Mouse (Mus musculus) brain, adult 2 months (tissue): ENCODE results near the gene Cox19.
"Not testable (repeated sequence)": the region's sequence is repeated elsewhere in the genome, so short reads cannot be mapped to it uniquely, and the experiment has no call there.

Experiments used
- DNase-seq: peaks from one replicate; pipeline ENCODE4 v3.0.0; 2011; ENCODE audit warnings: low read depth, low spot score

Cox19 gene

DNA sequence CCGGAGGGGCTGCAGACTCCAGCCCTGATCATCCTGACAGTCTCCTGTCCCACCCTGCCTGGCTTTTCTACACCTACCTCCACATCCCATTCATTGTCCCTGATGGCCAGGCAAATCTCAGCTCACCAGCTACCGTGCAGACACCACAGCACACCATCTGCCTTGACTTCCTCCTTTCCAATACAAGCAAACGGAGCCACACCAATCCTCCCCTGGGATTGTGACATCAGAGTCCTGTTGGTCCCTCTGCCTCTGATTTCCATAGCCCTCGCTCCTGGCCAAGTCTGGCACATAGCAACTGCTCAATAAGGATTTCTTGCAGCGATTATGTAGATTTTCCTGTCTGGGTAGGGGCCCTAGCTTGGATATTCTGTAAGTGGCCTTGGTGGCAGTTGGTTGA is at the start of gene Cox19:
Cox19 (minus strand) TSS at position 285 of the 400 bp plus-strand sequence.
- no peak for DNase-seq

DNA sequence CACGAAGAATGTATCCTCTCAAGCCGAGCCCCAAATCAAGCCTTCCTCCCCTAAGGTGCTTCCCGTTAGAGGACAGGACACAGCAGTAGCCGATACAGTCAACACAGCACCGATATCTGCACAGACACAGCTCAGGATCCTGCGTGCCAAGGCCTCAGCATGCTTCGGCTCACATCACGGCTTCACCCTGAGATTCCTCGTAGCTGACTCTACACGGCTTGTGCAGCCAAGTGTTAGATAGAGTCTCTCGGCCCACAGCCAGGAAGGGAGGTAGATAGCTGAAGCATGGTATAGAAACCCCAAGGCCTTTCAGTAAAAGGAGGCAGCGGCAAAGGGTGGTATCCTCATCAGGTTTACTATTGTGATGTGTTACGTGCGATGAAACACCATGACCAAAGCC is 48.8 kb upstream of the Cox19 start:
- DNase-seq = no peak

DNA sequence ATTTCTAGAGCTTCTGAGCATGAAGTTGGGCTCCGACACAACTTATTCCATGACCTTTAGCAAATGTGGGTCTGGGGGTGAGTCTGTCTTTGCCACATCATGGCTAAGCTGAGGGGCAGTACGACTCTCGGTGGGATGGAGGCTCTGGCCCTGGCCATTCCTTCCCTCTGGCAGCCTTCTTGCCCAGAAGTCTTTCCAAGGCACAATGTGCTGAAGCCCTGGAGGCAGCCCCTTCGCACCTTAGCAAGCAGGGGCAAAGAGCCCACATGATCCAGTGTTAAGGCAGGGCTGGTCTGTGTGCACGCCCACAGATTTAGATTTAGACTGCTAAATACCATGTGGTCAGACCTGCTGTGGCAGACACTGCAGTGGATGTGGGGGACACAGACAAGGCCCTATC is 47.6 kb upstream of the Cox19 start:
- DNase-seq = no peak

DNA sequence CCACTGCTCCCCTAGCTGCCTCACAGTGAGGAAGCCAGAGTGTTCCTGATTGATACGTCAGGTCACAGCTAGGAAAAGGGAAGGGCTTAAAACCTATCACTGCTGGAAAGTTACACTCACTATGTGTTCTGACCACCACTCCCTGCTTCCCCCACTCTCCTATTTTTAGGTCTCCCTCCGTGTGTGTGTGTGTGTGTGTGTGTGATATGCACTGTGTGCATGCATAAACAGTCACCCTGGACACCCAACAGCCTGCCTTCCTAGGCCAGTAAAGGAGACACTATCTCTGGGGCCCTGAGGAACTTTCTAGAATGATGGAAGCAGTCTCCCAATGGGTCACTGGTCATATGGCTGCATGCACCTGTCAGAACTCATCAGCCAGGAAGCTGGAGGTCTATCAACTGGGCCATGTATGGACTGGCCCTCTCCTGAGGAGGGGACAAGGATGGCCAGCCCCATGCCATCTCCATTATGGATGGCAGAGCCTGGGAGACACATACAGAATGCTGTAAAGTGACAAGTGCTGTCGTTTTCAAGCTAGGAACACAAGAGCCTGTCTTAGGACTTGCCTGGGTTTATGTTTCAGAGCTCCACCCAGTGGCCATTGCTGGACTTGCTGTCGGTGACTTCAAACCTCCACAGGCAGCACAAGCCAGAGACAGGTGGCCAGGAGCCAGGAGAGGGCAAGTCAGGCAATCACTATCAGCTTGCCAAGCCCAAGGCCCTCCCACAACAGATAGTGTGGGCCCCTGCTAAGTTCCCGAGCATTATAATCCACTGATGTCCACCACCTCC is 46.9 kb upstream of the Cox19 start:
- peak; percentile 98 for DNase-seq

DNA sequence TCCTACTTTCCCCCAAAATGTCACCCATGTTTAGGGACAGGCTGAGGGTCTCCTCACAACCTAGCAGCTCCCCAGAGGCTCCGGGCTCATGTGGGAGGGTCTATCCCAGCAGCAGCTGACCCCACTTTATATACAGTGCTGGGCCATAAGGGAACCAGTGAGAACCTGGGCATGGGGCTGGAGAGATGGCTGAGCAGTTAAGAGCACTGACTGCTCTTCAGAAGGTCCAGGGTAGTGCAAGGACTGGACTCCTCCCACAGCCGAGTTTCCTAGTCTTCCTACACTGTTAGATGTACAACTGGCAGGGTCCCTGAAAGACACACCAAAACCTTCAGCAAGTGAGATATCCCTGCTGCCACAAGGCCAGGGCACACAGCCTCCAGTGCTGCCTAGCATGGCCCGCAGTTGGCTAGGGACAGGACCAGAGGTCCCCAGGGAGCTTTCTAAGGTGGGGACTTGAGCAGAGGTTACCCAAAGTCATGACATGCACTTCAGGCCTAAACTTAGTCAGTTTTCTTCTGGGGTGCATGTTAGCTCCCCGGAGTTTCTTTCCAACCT is 46.2 kb upstream of the Cox19 start:
- DNase-seq = no peak

DNA sequence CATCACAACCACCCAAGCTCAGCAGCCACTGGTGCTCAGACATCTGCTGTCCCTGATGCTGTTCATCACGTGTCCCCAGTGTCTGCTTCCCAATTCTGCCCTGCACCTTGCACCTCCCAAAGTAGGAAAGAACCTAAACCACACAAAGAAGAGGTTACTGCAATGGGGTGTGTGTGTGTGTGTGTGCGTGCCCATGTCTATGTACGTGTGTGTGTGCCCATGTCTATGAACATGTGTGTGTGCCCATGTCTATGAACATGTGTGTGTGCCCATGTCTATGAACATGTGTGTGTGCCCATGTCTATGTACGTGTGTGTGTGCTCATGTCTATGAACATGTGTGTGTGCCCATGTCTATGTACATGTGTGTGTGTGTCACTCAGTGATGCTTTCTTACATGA is 44.3 kb upstream of the Cox19 start:
- no peak for DNase-seq

DNA sequence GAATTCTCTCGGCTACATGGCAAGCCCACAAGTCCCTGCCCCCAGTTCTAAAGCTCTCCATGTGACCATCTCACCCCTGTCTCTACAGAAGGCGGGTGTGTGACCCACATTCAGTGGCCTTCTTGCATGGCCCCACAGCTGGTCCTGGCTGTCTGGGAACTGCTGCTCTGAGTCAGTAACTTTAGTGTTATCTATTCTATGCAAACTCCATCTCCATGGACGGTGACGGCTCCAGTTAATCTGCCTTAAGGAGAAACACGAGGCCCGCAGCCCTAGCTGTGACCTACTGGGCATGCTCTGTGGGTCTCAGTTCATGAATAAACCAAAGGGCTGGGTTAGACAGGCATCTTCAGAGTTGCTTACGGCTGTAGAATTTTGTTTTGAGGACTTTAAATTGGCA is 43.2 kb upstream of the Cox19 start:
- DNase-seq = no peak

DNA sequence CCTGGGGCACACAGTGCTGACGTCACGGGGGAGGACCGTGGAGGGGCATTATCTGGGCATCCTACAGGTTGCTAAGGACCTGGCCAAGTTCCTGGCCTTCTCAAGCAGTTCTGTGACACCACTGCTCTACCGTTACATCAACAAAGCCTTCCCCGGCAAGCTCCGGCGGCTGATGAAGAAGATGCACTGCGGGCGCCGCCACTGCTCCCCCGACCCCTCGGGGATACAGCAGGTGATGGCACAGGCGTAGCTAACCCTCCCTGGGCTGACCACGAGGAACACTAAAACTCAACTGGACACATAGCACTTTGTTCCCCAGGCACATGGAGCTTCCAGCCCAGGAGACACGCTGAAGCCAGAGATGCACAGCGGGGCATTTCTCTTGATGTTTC is 42.0 kb upstream of the Cox19 start:
- no peak for DNase-seq

DNA sequence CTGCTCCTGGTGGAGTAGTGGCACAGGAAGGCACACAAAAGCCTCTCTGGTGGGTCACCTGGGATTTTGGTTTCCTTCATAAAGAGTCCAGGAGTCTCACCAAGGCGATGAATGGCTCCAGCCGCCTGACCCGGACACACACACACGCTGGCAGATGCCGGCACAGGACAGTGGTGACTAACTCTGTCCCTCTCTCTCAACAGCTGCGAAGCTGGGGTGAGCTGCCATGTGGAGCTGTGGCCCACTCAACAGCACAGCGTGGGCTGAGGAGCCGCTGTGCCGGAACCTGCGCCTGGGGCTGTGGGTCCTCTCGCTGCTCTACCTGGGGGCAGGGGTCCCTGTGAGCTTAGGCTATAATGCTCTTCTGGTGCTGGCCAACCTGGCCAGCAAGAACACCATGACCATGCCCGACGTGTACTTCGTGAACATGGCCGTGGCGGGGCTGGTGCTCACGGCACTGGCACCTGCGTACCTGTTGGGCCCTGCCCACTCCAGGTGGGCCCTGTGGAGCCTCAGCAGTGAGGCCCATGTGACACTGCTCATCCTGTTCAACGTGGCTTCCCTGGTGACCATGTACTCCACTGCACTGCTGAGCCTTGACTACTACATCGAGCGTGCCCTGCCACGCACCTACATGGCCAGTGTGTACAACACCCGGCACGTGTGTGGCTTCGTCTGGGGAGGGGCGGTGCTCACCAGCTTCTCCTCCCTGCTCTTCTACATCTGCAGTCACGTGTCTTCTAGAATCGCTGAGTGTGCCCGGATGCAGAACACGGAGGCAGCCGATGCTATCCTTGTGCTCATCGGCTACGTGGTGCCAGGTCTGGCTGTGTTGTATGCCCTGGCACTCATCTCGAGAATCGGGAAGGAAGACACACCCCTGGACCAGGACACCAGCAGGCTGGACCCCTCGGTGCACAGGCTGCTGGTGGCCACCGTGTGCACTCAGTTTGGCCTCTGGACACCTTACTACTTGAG is 41.3 kb upstream of the Cox19 start:
- DNase-seq = no peak

DNA sequence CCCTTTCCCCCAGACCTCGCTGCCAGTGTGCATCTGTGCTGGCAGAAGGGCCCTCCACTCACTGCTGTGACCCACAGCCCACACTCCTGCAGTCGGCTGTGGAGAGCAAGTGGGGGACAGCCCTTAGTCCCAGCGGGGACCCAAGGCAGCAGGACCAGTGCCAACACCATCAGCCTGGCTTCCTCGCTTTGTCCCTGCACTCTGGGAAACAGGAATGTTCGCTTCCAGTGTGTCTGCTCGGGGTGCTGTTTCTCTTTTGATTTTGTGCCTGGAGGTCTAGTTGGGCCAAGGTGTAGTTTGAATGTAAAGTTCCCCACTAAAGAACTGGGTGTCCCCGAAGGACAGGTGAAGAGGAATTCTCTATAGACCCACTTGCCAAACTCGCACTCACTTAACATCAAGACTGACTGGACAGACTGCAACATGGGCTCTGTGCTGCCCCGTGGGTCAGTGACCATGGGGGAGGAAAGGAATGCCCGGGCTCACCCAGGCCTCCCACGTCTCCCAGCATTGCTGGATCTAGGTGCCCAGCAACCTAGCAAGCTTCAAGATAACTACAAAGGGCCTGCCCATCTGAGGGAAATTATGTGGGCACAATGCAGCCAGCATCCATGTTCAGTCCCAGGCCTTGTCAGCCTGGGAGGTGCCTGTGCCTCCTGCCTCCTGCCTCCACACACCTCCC is 40.2 kb upstream of the Cox19 start:
- no peak for DNase-seq

DNA sequence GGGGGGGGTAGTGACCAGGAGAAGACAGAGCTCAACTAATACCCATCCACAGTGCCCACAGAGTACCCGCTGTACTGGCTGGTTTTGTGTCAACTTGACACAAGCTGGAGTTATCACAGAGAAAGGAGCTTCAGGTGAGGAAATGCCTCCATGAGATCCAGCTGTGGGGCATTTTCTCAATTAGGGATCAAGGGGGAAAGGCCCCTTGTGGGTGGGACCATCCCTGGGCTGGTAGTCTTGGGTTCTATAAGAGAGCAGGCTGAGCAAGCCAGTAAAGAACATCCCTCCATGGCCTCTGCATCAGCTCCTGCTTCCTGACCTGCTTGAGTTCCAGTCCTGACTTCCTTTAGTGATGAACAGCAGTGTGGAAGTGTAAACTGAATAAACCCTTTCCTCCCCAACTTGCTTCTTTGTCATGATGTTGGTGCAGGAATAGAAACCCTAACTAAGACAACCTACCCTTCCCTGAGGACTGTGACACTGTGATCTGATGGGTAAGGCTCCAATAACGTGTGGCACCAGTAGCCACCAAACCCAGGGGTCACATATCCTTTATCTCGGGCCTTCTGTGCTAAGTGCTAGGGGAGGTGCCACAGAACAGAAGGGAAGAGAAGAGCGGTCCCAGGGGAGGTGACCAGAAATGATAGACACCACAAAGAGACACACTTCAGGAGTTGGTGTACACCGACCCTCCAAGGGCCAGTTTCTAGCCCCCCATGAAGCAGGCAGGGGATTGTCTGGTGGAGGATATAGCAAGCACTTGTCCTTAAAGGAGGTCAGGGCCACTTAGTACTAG is 39.3 kb upstream of the Cox19 start:
- not testable (repeated sequence) for DNase-seq

DNA sequence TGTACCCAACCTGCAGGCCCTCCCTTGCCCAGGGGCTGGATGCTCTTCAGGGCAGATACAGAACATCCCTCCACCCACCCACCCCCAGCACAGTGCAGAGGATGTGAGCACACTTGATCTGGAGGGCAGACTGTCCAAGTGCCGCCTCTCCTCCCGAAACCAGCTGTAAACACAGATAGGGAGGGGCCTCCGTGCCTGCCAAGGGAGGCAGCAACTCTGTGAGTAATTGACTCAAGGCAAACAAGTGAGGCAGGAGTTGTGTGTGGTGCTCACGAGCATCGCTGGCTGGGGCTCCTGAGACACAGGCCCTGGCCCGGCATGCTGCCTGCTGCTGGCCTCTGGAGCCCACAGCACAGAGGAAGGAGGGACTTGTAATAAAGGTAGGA is 38.5 kb upstream of the Cox19 start:
- peak; percentile 80 for DNase-seq

DNA sequence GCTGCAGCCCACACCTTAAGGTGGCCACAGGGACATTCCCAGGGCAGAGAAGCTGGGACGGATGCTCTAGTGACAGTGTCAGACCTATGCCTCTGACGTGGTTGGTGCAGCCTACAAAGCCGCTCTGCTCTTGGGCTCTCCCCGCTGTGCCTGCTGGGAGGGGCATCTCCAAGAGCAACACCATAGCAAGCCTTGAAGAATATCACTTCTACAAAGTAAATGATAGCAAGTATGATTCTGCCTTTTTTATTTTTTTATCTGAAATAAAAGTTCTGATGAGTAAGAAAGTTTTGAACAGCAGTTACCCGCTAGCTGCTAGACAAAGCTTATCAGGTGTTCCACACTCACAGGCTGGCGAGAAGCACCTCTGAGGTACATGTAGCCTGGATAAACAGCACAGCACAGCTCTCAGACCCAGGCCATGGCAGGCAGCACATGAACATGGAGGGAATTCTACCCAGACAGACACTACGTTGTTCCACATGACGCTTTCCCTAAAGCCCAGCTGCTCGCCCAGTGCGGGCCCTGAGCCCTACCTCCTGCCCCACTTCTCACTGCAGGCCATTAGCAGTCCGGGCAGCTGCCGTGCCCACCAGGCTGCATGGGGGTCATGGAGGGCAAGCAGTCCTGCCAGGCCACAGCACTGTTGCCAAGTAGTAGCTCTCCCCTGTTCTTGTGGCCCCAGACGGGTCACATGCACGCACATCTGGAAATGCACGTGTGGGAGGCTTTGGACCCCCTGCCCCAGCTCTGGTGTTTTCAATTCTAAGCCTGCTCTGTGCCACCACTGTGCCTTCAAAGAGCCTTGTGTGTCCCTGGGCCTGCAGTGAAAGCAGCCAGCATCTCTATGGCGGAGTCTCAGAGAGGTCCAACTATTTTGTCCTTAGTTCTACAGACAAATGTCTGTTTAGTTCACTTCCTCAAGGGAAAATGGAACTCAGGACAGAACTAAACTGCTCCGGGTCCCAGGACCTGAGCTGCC is 37.8 kb upstream of the Cox19 start:
- peak; percentile 72 for DNase-seq

DNA sequence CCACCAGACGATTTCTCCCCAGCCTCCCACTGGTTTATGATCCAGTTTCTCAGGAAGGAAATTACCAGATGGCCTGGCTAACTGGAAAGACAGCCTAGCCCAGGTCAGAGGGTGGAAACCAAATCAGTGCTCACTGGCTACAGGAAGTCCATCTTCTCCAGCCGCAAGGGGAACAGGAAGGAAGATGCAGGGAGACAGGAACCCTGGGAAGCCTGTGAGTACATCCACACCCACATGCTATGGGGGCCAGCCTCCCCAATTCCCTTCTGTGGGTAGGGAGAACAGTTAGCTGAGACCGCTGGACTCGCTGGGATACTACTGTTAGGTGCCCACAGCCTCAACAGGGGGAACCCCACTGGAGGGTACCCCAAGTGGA is 37.0 kb upstream of the Cox19 start:
- DNase-seq = no peak

DNA sequence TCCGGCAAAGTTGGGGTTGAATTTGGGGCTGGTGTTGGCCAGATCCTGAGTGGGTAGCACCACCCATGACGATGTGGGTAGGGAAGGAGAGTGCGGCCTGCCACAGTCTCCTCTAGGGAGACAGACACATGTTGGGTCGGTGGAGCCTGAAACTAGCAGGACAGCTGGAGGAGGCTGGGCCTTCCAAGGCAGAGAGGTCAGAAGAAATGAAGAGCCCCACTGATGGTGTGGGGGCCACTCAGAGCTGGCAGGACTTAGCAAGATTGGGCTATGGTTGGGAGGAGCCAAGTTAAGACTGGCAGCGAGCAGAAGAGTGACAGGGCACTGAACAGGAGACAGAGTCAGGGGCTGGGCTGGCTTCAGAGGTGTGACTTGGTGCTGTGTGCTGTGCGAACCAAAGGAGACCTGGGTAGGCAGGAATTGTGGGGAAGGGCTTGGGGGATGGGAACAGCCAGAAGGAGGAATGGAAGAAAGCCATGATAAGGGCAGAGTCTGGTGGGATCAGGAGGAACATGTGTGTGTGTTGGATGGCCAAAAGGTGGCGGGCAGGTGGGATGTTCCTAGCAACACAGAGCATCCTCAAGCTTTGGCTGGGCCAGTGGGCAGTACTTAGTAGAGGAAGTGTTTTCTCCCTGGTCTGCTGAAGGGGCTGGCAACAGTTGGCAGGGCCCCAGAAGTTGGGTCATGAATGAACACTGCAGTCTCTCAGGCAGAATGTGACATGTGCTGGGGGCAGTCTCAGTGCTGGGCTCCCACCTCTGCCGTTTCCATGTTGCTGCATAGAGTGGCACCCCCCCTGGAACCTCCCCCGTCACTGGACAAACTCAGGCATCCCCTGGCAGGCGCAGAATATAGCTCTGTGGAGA is 36.3 kb upstream of the Cox19 start:
- DNase-seq = no peak

DNA sequence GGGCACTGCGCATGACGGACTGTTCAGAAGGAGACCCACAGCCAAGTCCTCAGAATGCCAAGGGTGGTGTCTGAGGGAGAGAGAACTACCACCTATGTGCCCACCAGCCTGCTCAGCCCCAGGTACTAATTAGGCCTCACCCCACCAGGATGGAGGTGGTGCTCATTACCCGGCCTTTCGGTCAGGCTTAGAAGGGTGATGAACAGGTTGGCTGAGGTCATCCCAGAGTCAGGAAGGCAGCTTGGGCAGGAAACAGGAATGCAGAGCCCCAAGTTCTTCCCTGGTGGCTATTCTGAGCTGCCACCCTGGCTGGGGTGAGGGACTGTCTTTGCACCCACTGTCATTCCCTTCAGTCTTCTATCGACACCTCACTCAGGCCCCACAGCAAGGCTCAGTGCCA is 34.8 kb upstream of the Cox19 start:
- DNase-seq = no peak

DNA sequence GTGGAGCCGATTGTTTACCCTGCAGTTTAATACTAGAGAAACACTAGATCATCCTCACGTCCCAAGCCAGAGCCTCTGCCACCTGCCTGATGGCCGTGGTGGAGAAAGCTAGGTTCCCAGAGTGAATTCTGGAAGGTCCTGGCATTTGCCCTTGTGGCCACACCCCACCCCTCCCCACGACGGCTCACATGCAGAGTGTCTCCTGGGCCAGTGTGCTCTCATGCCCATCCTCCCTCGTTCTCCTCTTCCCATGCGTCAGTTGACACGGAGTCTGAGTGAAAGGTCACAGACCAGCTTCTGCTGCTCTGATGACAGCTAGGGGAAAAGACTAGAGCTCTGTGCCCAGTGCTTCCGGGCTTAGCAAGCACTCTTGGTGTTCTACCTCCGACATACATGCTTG is 33.3 kb upstream of the Cox19 start:
- no peak for DNase-seq

DNA sequence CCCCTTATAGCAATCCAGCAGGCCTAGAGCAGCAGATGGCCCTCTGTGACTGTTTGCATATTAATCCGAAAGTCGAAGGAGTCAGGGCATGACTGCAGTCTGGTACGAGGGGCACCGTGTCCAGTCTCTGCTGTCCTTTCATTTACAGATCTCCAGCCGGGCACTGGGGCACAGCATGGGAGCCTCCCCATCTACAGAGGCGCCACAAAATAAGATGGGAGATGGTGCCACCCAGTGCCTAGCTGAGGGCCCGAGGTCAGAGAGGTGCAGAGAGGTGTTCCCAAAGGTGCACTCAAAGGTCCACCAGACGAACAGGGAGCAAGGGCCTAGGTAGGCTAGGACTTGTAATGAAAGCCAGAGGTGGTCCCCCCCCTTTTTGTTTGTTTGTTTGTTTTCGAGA is 32.0 kb upstream of the Cox19 start:
- no peak for DNase-seq

DNA sequence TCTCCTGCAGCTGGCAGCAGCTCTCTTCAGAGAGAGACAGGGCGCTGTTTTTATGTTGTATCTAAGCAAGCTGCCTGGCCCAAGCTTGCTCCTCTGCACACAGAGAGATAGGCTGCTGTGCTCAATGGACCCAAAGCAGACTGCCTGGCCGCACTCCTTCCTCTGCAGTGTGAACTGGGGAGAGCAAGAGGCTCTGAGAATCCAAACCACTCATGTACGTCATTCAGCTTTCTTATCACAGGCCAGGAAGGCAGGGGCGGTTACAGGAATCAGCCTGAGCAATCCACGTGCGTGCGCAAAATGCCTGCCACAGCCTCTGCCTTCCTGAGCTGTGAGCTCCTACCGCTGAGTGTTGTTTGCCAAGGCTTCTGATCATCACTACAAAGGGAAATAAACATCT is 31.5 kb upstream of the Cox19 start:
- peak; percentile 82 for DNase-seq
